21 mouse cellular contexts compared by ENCODE assay signal in the genomic region with DNA sequence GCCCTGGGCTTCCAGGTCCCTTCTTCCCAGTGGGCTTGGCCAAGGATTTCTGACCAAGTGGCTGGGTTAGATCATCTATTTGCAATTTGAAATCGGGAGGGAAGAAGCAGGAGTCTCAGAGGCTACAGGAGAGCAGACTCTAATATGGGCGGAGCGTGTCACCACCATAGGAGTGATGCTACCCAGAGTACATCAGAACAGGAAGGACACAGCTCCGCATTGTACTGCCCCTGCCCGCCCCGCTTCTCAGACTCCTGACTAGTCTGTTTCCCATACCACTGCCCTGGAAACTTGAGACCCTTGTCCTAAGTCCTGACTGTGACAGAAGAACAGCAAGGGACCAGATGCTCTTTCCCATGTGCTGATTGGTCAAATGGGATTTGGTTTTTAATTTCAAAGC. TPM values are rescaled to one million over a fixed set of nuclear protein-coding genes. Genes with fewer than 3 reads are reported as not detected.
DNase-seq lines count a peak whose midpoint lies in the region; ATAC-seq lines count a peak whose summit lies in the region.
"Had no signal": no experiment of that assay in that cellular context is flagged by ENCODE, and none has a peak within 500 bp of the region (broad histone marks: within the 10 kb centered on the region; RNA-seq: fewer than 3 reads in every experiment).

No protein-coding gene starts in this region.

- H3K4me3 ChIP-seq in heart, embryonic 13.5 days, result no peak overlapping the region
- no peak overlapping the region for H3K4me3 ChIP-seq in midbrain, embryonic 11.5 days (ENCODE audit: low read depth, low read length)
- H3K4me3 ChIP-seq in midbrain, embryonic 14.5 days (replicated peaks; ENCODE audit: low read depth, low read length), result no peak overlapping the region
- no peak overlapping the region for H3K4me3 ChIP-seq in embryonic facial prominence, embryonic 11.5 days (ENCODE audit: low read depth, low read length)
- H3K4me3 ChIP-seq: embryonic facial prominence, embryonic 12.5 days; gastrocnemius, adult 2 months; hindbrain, embryonic 15.5 days; left cerebral cortex, adult 2 months; limb, embryonic 15.5 days; megakaryocyte, embryonic 14.5 days had no signal

- no peaks in the 10 kb centered on the region for H3K9me3 ChIP-seq in heart, embryonic 13.5 days
- no peaks in the 10 kb centered on the region for H3K9me3 ChIP-seq in midbrain, embryonic 11.5 days (ENCODE audit: control insufficient read depth, low read length)
- no peaks in the 10 kb centered on the region for H3K9me3 ChIP-seq in midbrain, embryonic 14.5 days (ENCODE audit: control insufficient read depth, low read length)
- H3K9me3 ChIP-seq in embryonic facial prominence, embryonic 11.5 days (replicated peaks; ENCODE audit: control insufficient read depth, low read length), result no peaks in the 10 kb centered on the region
- H3K9me3 ChIP-seq: embryonic facial prominence, embryonic 12.5 days; G1E; hindbrain, embryonic 15.5 days; limb, embryonic 15.5 days; megakaryocyte, embryonic 14.5 days had no signal

- DNase-seq in heart, postnatal 4 days, result no peak
- no peak for DNase-seq in midbrain, embryonic 11.5 days (ENCODE audit: low spot score, missing footprints)
- no peak for DNase-seq in midbrain, embryonic 14.5 days
- peak; percentile 75 for DNase-seq in embryo, embryonic 10.5 days (ENCODE audit: low spot score)
- DNase-seq in embryonic facial prominence, embryonic 11.5 days (ENCODE audit: low spot score), result peak; percentile 64
- no peak for DNase-seq in urinary bladder, postnatal 4 days (ENCODE audit: low spot score in 2 of 2)
- DNase-seq: cerebellum, postnatal 10 days; gastrocnemius, adult 2 months; kidney, adult 8-10 months; kidney, postnatal 25 days; lung, postnatal 14 days; thymus, postnatal 4 days had no signal

- H3K27ac ChIP-seq in heart, embryonic 13.5 days (replicated peaks), result peak overlapping the region; percentile 43; the same call in 1 of the 2 replicates
- H3K27ac ChIP-seq in midbrain, embryonic 11.5 days (ENCODE audit: low read depth, low read length), result peak overlapping the region; percentile 78
- H3K27ac ChIP-seq in midbrain, embryonic 14.5 days (replicated peaks; ENCODE audit: low read depth, low read length), result no peak overlapping the region
- H3K27ac ChIP-seq in embryonic facial prominence, embryonic 11.5 days (replicated peaks; ENCODE audit: low read depth, low read length), result no peak overlapping the region
- H3K27ac ChIP-seq: embryonic facial prominence, embryonic 12.5 days; gastrocnemius, adult 2 months; left cerebral cortex, adult 2 months; limb, embryonic 15.5 days had no signal

- peaks cover 51% of the 10 kb centered on the region for H3K4me1 ChIP-seq in heart, embryonic 13.5 days
- peaks cover 93% of the 10 kb centered on the region for H3K4me1 ChIP-seq in midbrain, embryonic 11.5 days (ENCODE audit: control insufficient read depth, insufficient read depth, low read length)
- H3K4me1 ChIP-seq in midbrain, embryonic 14.5 days (ENCODE audit: control insufficient read depth, insufficient read depth, low read length), result peaks cover 76% of the 10 kb centered on the region
- peaks cover 23% of the 10 kb centered on the region for H3K4me1 ChIP-seq in embryonic facial prominence, embryonic 11.5 days (ENCODE audit: control insufficient read depth, insufficient read depth, low read length)

- H3K9ac ChIP-seq in heart, embryonic 13.5 days, result no peak overlapping the region
- no peak overlapping the region for H3K9ac ChIP-seq in midbrain, embryonic 11.5 days (ENCODE audit: low read length)
- H3K9ac ChIP-seq in midbrain, embryonic 14.5 days (replicated peaks; ENCODE audit: low read length), result no peak overlapping the region
- H3K9ac ChIP-seq in embryonic facial prominence, embryonic 11.5 days (replicated peaks; ENCODE audit: low read length), result no peak overlapping the region
- H3K9ac ChIP-seq: embryonic facial prominence, embryonic 12.5 days; hindbrain, embryonic 15.5 days; limb, embryonic 15.5 days had no signal

- peak; percentile 44; the same call in 1 of the 2 replicates for ATAC-seq in heart, embryonic 13.5 days (ENCODE audit: extremely low read depth, insufficient number of reproducible peaks, low FRiP score, low TSS enrichment)
- no peak for ATAC-seq in midbrain, embryonic 11.5 days (ENCODE audit: low FRiP score)
- no peak for ATAC-seq in midbrain, embryonic 14.5 days (ENCODE audit: low FRiP score, low TSS enrichment)
- no peak; the same call in 1 of the 2 replicates for ATAC-seq in embryonic facial prominence, embryonic 11.5 days (replicated peaks; ENCODE audit: insufficient number of reproducible peaks, low FRiP score, low TSS enrichment, low read depth)
- ATAC-seq in inflammation-experienced regulatory T-cells, adult 6 months, result no peak

- peak overlapping the region; percentile 10; the same call in 1 of the 2 replicates for H3K4me2 ChIP-seq in heart, embryonic 13.5 days
- H3K4me2 ChIP-seq in midbrain, embryonic 11.5 days, result no peak overlapping the region
- no peak overlapping the region for H3K4me2 ChIP-seq in midbrain, embryonic 14.5 days (ENCODE audit: low read length)
- H3K4me2 ChIP-seq in embryonic facial prominence, embryonic 11.5 days (ENCODE audit: low read depth, low read length), result no peak overlapping the region
- H3K4me2 ChIP-seq: embryonic facial prominence, embryonic 12.5 days; hindbrain, embryonic 15.5 days; limb, embryonic 15.5 days had no signal

- H3K36me3 ChIP-seq in heart, embryonic 13.5 days, result no peaks in the 10 kb centered on the region
- H3K36me3 ChIP-seq in midbrain, embryonic 11.5 days (ENCODE audit: control insufficient read depth, insufficient read depth, low read length), result peaks cover 7% of the 10 kb centered on the region
- peaks cover 7% of the 10 kb centered on the region; the same call in 1 of the 2 replicates for H3K36me3 ChIP-seq in midbrain, embryonic 14.5 days (ENCODE audit: control insufficient read depth, insufficient read depth, low read length)
- no peaks in the 10 kb centered on the region for H3K36me3 ChIP-seq in embryonic facial prominence, embryonic 11.5 days (replicated peaks; ENCODE audit: control insufficient read depth, insufficient read depth, low read depth, low read length)
- H3K36me3 ChIP-seq: G1E; hindbrain, embryonic 15.5 days; limb, embryonic 15.5 days had no signal

- 14% methylated on average over 6 of the region's 6 CpGs for WGBS in heart, embryonic 13.5 days
- 40% methylated on average over 6 of the region's 6 CpGs for WGBS in midbrain, embryonic 11.5 days
- 39% methylated on average over 6 of the region's 6 CpGs for WGBS in midbrain, embryonic 14.5 days
- WGBS in embryonic facial prominence, embryonic 11.5 days, result 18% methylated on average over 6 of the region's 6 CpGs

- peaks cover 36% of the 10 kb centered on the region for H3K27me3 ChIP-seq in heart, embryonic 13.5 days (replicated peaks)
- H3K27me3 ChIP-seq in midbrain, embryonic 11.5 days (ENCODE audit: control insufficient read depth, insufficient read depth, low read length), result no peaks in the 10 kb centered on the region
- H3K27me3 ChIP-seq in midbrain, embryonic 14.5 days (ENCODE audit: control insufficient read depth, insufficient read depth, low read length), result no peaks in the 10 kb centered on the region
- no peaks in the 10 kb centered on the region for H3K27me3 ChIP-seq in embryonic facial prominence, embryonic 11.5 days (ENCODE audit: control insufficient read depth, insufficient read depth, low read length)
- H3K27me3 ChIP-seq: hindbrain, embryonic 15.5 days had no signal

RNA-seq across cellular contexts. Expression of a gene that starts 16.6 kb away (rescaled TPM):
- polyA plus RNA-seq in heart, embryonic 13.5 days (2015; fragmentation: Nextera tagmentation; extraction: Ambion mirVana), result 0.88 and 0.98 TPM in 2 replicates
- total RNA-seq in heart, postnatal 4 days (2021), result under 1 TPM; 0.43 to 0.52 TPM
- polyA plus RNA-seq in midbrain, embryonic 11.5 days (2014; fragmentation: Nextera tagmentation; extraction: Ambion mirVana), result 115 and 145 TPM in 2 replicates
- 10.7 and 14.1 TPM in 2 replicates for polyA plus RNA-seq in midbrain, embryonic 14.5 days (2014; fragmentation: Nextera tagmentation; extraction: Ambion mirVana)
- 17.0 and 18.7 TPM in 2 replicates for polyA plus RNA-seq in embryonic facial prominence, embryonic 11.5 days (2014; fragmentation: Nextera tagmentation; extraction: Ambion mirVana)
- polyA plus RNA-seq in inflammation-experienced regulatory T-cells, adult 6 months (2017; shearing (Covaris generic)), result not detected
- total RNA-seq: granulocyte monocyte progenitor cell, adult 5-6 weeks had no signal
- polyA plus RNA-seq: G1E had no signal

RNA-seq across cellular contexts. Expression of a gene that starts 37.5 kb away (rescaled TPM):
- polyA plus RNA-seq in heart, embryonic 13.5 days (2015; fragmentation: Nextera tagmentation; extraction: Ambion mirVana), result 4.5 and 5.1 TPM in 2 replicates
- total RNA-seq in heart, postnatal 4 days (2021), result 1 to 10 TPM; 3.7 to 3.8 TPM
- 5.2 and 6.4 TPM in 2 replicates for polyA plus RNA-seq in midbrain, embryonic 11.5 days (2014; fragmentation: Nextera tagmentation; extraction: Ambion mirVana)
- polyA plus RNA-seq in midbrain, embryonic 14.5 days (2014; fragmentation: Nextera tagmentation; extraction: Ambion mirVana), result 5.2 and 6.5 TPM in 2 replicates
- 4.9 and 5.7 TPM in 2 replicates for polyA plus RNA-seq in embryonic facial prominence, embryonic 11.5 days (2014; fragmentation: Nextera tagmentation; extraction: Ambion mirVana)
- polyA plus RNA-seq in inflammation-experienced regulatory T-cells, adult 6 months (2017; shearing (Covaris generic)), result 1 to 10 TPM; 5.4 to 8.0 (median 5.8) TPM

RNA-seq across cellular contexts. Expression of a gene that starts 56.3 kb away (rescaled TPM):
- polyA plus RNA-seq in heart, embryonic 13.5 days (2015; fragmentation: Nextera tagmentation; extraction: Ambion mirVana), result 10.4 and 11.0 TPM in 2 replicates
- total RNA-seq in heart, postnatal 4 days (2021), result 10 to 100 TPM; 13.9 to 16.5 TPM
- polyA plus RNA-seq in midbrain, embryonic 11.5 days (2014; fragmentation: Nextera tagmentation; extraction: Ambion mirVana), result 13.0 and 13.3 TPM in 2 replicates
- polyA plus RNA-seq in midbrain, embryonic 14.5 days (2014; fragmentation: Nextera tagmentation; extraction: Ambion mirVana), result 14.9 and 17.3 TPM in 2 replicates
- polyA plus RNA-seq in embryonic facial prominence, embryonic 11.5 days (2014; fragmentation: Nextera tagmentation; extraction: Ambion mirVana), result 11.8 and 12.4 TPM in 2 replicates
- under 1 TPM in 2 of 3 experiments, not detected in 1; 0.24 to 0.28 TPM for polyA plus RNA-seq in inflammation-experienced regulatory T-cells, adult 6 months (2017; shearing (Covaris generic))
- polyA plus RNA-seq: G1E had no signal

Comparison
In these comparisons a context has a peak if more than half of its experiments do, and no peak if none do; other contexts are left out.
1. H3K27ac ChIP-seq: peak in heart, embryonic 13.5 days (single experiment) and midbrain, embryonic 11.5 days (single experiment); none in midbrain, embryonic 14.5 days (single experiment) and embryonic facial prominence, embryonic 11.5 days (single experiment).
2. DNase-seq: peak in embryo, embryonic 10.5 days (single experiment) and embryonic facial prominence, embryonic 11.5 days (single experiment); none in heart, postnatal 4 days (single experiment), midbrain, embryonic 11.5 days (single experiment), midbrain, embryonic 14.5 days (single experiment) and urinary bladder, postnatal 4 days (0 of 2).